Mouse (Mus musculus) common myeloid progenitor, adult 5-6 weeks (primary cell): ENCODE data around the gene Gm49383. TPM values are rescaled to one million over a fixed set of nuclear protein-coding genes. Genes with fewer than 3 reads are reported as not detected.
"Not testable (repeated sequence)": the region's sequence is repeated elsewhere in the genome, so short reads cannot be mapped to it uniquely, and the experiment has no call there.

Source experiments
- ATAC-seq: replicated peaks from 2 replicates; pipeline ENCODE4 v1.8.0; 2016; ENCODE audit warnings: low read depth, mild to moderate bottlenecking, moderate TSS enrichment, inconsistent platforms; ENCODE audit not compliant: poor library complexity, severe bottlenecking
- total RNA-seq: library from RNA; stranded (forward); fragments of 200-1000, 187-1606 nt; gene quantifications from 2 replicates; pipeline ENCODE4 v1.2.3, GENCODE M21; 2017

The Gm49383 gene
- total RNA-seq, 1 experiment from 2014 or later, result 49.1 TPM

- peak; percentile 11 for ATAC-seq
Observed at GRCm38 (mm10) chr12:69167656-69168460, 29.0 kb downstream of the Gm49383 start.

DNA sequence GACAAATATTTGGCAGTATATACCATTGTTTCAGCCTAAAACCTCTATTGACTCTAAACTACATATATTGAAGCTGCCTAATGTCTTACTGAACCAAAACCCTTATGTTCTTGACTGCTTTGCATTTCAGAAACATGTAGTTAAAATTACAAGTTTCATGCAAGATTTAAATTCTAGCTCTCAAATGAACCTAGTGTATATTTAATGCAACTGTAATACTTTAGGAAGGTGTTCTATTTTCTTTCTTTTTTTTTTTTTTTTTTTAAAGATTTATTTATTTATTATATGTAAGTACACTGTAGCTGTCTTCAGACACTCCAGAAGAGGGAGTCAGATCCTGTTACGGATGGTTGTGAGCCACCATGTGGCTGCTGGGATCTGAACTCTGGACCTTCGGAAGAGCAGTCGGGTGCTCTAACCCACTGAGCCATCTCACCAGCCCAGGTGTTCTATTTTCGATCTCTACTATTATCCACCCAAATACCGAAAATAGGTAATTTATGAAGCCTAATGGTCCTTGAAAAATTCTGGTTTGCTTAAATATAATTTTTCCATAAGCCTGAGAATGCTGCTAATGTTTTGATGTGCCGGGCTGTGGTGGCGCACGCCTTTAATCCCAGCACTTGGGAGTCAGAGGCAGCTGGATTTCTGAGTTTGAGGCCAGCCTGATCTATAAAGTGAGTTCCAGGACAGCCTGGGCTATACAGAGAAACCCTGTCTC, 29.9 kb downstream of the Gm49383 start:
- not testable (repeated sequence) for ATAC-seq

DNA sequence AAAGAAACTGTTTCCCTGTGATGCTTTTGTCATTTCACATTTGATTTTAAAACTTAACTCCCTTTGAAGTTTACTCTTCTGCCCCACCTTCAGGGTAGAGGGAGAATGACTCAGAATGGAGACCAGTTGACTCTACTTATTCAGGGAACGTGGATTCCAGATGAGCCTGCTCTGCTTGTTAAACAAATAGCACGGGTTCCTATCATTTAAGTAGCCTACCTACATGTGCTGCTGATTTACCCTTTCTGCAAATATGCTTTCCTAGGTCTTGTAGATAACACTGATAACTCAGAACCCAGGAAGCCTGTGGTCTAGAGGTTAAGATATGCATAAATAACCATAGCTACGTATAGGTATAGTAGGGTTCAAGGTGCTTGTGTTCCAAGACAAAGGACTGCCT, 32.0 kb downstream of the Gm49383 start:
- no peak for ATAC-seq

DNA sequence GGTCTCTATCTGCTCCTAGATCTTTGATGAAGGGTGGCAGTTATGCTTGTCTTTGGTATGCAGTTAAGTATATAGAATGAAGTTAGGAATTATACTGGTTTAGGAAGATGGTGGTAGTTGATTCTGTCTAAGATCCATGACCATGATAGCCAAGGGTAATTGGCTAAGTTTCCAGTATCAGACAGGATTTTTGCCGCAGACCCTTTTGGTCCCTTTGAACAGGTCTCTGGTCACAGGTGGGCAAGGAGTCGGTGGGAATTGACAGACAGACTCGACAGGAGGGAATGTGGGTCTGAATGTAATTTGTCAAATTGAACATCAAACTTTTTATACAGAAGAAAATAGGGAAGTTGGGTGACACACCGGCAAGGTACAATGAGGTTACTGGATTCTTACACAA, 33.3 kb downstream of the Gm49383 start:
- ATAC-seq, result not testable (repeated sequence)

- ATAC-seq, result not testable (repeated sequence)
Observed at GRCm38 (mm10) chr12:69160677-69161076, 36.2 kb downstream of the Gm49383 start.

- peak; percentile 52 for ATAC-seq
Observed at GRCm38 (mm10) chr12:69159578-69159940, 37.3 kb downstream of the Gm49383 start.

GRCm38 (mm10) chr12:69158765-69159577, 37.9 kb downstream of the Gm49383 start, which contains the start of gene Rps29:
TSS of gene Rps29 (minus strand) at chr12:69159186.
- peak; percentile 91 for ATAC-seq

DNA sequence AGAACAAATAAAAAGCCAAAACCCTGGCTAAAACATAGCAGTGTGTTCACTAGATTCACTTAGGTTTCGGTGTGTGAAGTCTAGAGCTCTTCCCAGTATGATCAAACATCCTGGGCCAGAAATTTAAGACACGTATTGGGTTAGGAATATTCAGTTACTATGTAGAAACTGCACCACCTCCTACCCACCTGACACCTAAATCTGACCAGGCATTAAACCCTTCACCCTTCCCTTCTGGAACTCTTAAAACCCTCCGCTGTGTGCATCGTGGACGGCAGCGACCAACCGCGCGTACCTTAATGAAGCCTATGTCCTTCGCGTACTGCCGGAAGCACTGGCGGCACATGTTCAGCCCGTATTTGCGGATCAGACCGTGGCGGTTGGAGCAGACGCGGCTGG, 38.5 kb downstream of the Gm49383 start:
- ATAC-seq, result no peak

DNA sequence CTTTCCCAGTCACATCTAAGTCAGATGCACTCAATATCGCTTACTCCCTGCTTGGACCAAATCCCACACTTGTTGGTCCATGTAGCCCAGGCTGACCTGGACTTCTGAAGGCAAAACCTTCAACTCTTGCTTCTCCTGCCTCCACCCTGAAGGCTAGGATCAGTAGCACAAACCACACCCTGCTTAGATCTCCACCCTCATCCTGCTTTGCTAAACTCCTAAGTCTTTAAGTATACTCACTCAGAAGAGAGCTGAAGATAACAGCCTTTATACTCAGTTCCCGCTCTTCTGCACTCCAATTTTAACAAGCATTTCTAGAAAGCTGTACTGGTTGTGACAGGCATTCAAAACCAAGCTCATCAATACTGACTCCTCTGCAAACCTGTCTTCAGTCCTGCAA, 39.8 kb downstream of the Gm49383 start:
- no peak for ATAC-seq

GRCm38 (mm10) chr12:69156436-69156835, 40.5 kb downstream of the Gm49383 start:
- no peak for ATAC-seq

DNA sequence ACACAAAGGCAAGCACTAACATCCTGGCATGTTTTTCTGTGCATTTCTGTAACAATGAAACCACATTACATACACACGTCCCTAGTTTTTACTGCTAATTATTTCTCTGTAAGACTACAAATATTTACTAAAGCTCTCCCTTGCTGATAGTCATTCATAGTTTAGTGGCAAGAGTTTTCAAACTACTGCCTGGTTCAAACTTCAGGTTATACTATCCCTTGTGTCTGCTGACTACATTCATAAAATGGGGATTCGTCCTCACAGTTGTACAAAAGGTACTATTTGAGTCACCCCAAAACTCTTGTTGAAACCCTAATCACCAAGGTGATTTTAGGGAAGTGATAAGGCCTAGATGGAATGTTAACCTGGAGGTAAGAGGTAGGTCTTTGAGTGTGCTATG, 41.0 kb downstream of the Gm49383 start:
- ATAC-seq, result no peak

GRCm38 (mm10) chr12:69150049-69150448, 46.9 kb downstream of the Gm49383 start:
- no peak for ATAC-seq

DNA sequence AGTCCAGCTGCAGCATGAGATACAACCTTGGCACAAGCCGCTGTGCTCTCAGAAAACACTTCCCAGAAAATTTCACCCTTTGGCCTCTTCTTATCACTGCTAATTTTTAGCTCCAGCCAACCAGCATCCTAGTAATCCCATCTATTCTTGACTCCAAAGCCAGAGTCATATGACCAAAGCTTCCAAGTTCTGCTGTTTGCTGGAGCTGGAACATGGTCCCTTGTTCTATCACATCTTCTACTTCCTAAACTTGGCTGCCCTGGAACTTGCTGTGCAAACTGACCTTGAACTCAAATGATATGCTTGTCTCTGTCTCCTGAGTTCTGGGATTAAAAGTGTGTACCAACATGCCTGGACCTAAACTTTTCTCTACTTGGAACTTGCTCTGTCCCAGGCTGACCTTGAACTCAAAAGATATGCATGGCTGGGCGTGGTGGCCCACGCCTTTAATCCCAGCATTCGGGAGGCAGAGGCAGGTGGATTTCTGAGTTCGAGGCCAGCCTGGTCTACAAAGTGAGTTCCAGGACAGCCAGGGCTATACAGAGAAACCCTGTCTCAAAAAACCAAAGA, 49.7 kb downstream of the Gm49383 start:
- no peak for ATAC-seq

- no peak for ATAC-seq
Observed at GRCm38 (mm10) chr12:69143460-69143859, 53.4 kb downstream of the Gm49383 start.

DNA sequence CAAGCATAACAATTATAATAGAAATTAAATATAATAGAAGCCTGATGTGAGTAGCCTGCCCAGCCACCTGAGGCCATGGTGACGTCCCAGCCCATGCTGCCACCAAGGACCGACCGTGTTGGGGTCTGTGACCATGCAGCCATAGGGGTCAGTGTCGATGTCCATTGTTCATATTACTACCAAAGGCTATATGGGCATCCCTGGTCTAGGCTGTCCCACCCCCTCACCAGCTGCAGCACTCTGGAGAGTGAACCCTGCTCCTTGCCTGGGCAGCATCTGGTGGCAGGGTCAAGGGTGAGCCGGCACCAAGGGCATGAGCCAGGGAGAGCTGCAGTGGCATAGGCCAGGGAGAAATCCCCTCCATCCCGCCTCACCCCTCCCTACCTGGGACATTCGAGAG, 57.1 kb downstream of the Gm49383 start:
- no peak for ATAC-seq

DNA sequence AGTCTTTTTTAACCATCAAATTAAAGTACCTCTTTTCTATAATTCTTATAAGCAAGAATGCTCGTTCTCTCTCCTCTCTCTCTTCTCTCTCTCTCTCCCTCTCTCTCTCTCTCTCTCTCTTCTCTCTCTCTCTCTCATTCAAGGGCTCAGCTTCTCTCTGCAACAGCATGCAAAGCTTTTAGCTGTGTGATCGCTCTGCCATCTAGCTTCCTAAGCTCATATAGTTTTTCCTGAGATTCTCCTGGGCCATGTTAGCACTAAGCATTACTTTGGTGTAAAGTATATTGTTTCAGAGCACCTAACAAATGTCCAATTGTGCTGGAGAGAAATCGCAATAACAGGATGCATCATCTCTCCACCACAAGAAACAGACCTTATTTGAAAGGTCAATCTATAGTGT, 57.7 kb downstream of the Gm49383 start:
- ATAC-seq, result no peak
